Mouse (Mus musculus): ENCODE measurements around the gene Mpped2. TPM values are rescaled to one million over a fixed set of nuclear protein-coding genes. Genes with fewer than 3 reads are reported as not detected.

Gene Mpped2
- total and polyA plus RNA-seq, 2 experiments from 2014 or later, result 9.4 to 28.3 TPM

GRCm38 (mm10) chr2:106653261-106653660, 39.8 kb upstream of the Mpped2 start:
- Histone ChIP-seq H3K9ac (replicated peaks; ENCODE audit: low read depth, low read length) (no peak overlapping the region), H3K27me3 (ENCODE audit: control insufficient read depth, insufficient read depth, low read length) (peaks cover 7% of the 10 kb centered on the region), H3K4me2 (ENCODE audit: low read depth, low read length) (no peak overlapping the region), H3K4me3 (ENCODE audit: low read depth, low read length) (no peak overlapping the region), H3K4me1 (ENCODE audit: control insufficient read depth, insufficient read depth) (peaks cover 13% of the 10 kb centered on the region; the same call in 1 of the 2 replicates), H3K27ac (ENCODE audit: low read depth) (0 out of 2 replicates have a peak overlapping the region, but pooled peaks have one; percentile 46), H3K36me3 (replicated peaks; ENCODE audit: control insufficient read depth, insufficient read depth, low read length) (no peaks in the 10 kb centered on the region), H3K9me3 (replicated peaks; ENCODE audit: control insufficient read depth, low read length) (no peaks in the 10 kb centered on the region)
- TF ChIP-seq CTCF (IDR thresholded peaks at IDR 0.05; ENCODE audit: low read depth), result no peak
- no peak for TF ChIP-seq EP300 (IDR thresholded peaks at IDR 0.05; ENCODE audit: low read depth)
- ATAC-seq (ENCODE audit: insufficient read depth, low read depth), result no peak
- DNase-seq (ENCODE audit: low spot score), result no peak
- whole genome bisulfite sequencing, result 94% methylated on average over 4 of the region's 4 CpGs

- WGBS, result 82% methylated on average over 4 of the region's 4 CpGs
- TF ChIP-seq EP300 (IDR thresholded peaks at IDR 0.05; ENCODE audit: low read depth), result no peak
- DNase-seq (ENCODE audit: low spot score) (no peak), ATAC-seq (ENCODE audit: insufficient read depth, low read depth) (no peak)
- no peaks in the 10 kb centered on the region for H3K9me3 ChIP-seq (replicated peaks; ENCODE audit: control insufficient read depth, low read length)
- no peak overlapping the region for H3K4me2 ChIP-seq (ENCODE audit: low read depth, low read length)
- H3K36me3 ChIP-seq (replicated peaks; ENCODE audit: control insufficient read depth, insufficient read depth, low read length), result no peaks in the 10 kb centered on the region
- H3K4me1 ChIP-seq (ENCODE audit: control insufficient read depth, insufficient read depth), result peaks cover 13% of the 10 kb centered on the region; the same call in 1 of the 2 replicates
- H3K9ac ChIP-seq (replicated peaks; ENCODE audit: low read depth, low read length), result no peak overlapping the region
- H3K27me3 ChIP-seq (ENCODE audit: control insufficient read depth, insufficient read depth, low read length), result peaks cover 7% of the 10 kb centered on the region
- no peak overlapping the region for H3K4me3 ChIP-seq (ENCODE audit: low read depth, low read length)
- no peak overlapping the region for H3K27ac ChIP-seq (ENCODE audit: low read depth)
These were observed 37.8 kb upstream of the Mpped2 start for GRCm38 (mm10) chr2:106655271-106655670.

- Histone ChIP-seq H3K27me3 (ENCODE audit: control insufficient read depth, insufficient read depth, low read length) (no peaks in the 10 kb centered on the region), H3K4me3 (ENCODE audit: low read depth, low read length) (no peak overlapping the region), H3K9ac (replicated peaks; ENCODE audit: low read depth, low read length) (no peak overlapping the region), H3K4me1 (ENCODE audit: control insufficient read depth, insufficient read depth) (no peaks in the 10 kb centered on the region), H3K27ac (ENCODE audit: low read depth) (no peak overlapping the region), H3K36me3 (replicated peaks; ENCODE audit: control insufficient read depth, insufficient read depth, low read length) (no peaks in the 10 kb centered on the region), H3K4me2 (ENCODE audit: low read depth, low read length) (no peak overlapping the region), H3K9me3 (replicated peaks; ENCODE audit: control insufficient read depth, low read length) (no peaks in the 10 kb centered on the region)
- ATAC-seq (ENCODE audit: insufficient read depth, low read depth) (no peak), DNase-seq (ENCODE audit: low spot score) (no peak)
- WGBS, result 65% methylated on average over 11 of the region's 11 CpGs
- TF ChIP-seq EP300 (IDR thresholded peaks at IDR 0.05; ENCODE audit: low read depth), result no peak
- no peak for TF ChIP-seq CTCF (IDR thresholded peaks at IDR 0.05; ENCODE audit: low read depth)
These were observed 27.8 kb upstream of the Mpped2 start for GRCm38 (mm10) chr2:106665271-106665670.

- Histone ChIP-seq H3K4me3 (ENCODE audit: low read depth, low read length) (no peak overlapping the region), H3K9me3 (replicated peaks; ENCODE audit: control insufficient read depth, low read length) (0 out of 2 replicates have a peak, but pooled peaks cover 3% of the 10 kb centered on the region), H3K36me3 (replicated peaks; ENCODE audit: control insufficient read depth, insufficient read depth, low read length) (no peaks in the 10 kb centered on the region), H3K27ac (ENCODE audit: low read depth) (no peak overlapping the region), H3K9ac (replicated peaks; ENCODE audit: low read depth, low read length) (no peak overlapping the region), H3K4me1 (ENCODE audit: control insufficient read depth, insufficient read depth) (no peaks in the 10 kb centered on the region), H3K4me2 (ENCODE audit: low read depth, low read length) (no peak overlapping the region), H3K27me3 (ENCODE audit: control insufficient read depth, insufficient read depth, low read length) (0 out of 2 replicates have a peak, but pooled peaks cover 3% of the 10 kb centered on the region)
- no peak for ATAC-seq (ENCODE audit: insufficient read depth, low read depth)
- TF ChIP-seq EP300 (IDR thresholded peaks at IDR 0.05; ENCODE audit: low read depth), result no peak
- TF ChIP-seq CTCF (IDR thresholded peaks at IDR 0.05; ENCODE audit: low read depth), result no peak
- WGBS, result 75% methylated on average over 8 of the region's 8 CpGs
- no peak for DNase-seq (ENCODE audit: low spot score)
These were observed 18.8 kb upstream of the Mpped2 start for GRCm38 (mm10) chr2:106674319-106674718.

- no peak overlapping the region for H3K4me3 ChIP-seq (ENCODE audit: low read depth, low read length)
- no peak overlapping the region for H3K9ac ChIP-seq (replicated peaks; ENCODE audit: low read depth, low read length)
- no peak overlapping the region for H3K27ac ChIP-seq (ENCODE audit: low read depth)
- H3K27me3 ChIP-seq (ENCODE audit: control insufficient read depth, insufficient read depth, low read length), result 0 out of 2 replicates have a peak, but pooled peaks cover 3% of the 10 kb centered on the region
- no peak overlapping the region for H3K4me2 ChIP-seq (ENCODE audit: low read depth, low read length)
- 59% methylated on average over 2 of the region's 2 CpGs for WGBS
- H3K9me3 ChIP-seq (replicated peaks; ENCODE audit: control insufficient read depth, low read length), result 0 out of 2 replicates have a peak, but pooled peaks cover 3% of the 10 kb centered on the region
- ATAC-seq (ENCODE audit: insufficient read depth, low read depth) (no peak), DNase-seq (ENCODE audit: low spot score) (no peak)
- no peaks in the 10 kb centered on the region for H3K36me3 ChIP-seq (replicated peaks; ENCODE audit: control insufficient read depth, insufficient read depth, low read length)
- no peak for TF ChIP-seq EP300 (IDR thresholded peaks at IDR 0.05; ENCODE audit: low read depth)
- TF ChIP-seq CTCF (IDR thresholded peaks at IDR 0.05; ENCODE audit: low read depth), result no peak
- H3K4me1 ChIP-seq (ENCODE audit: control insufficient read depth, insufficient read depth), result no peaks in the 10 kb centered on the region
These were observed 15.6 kb upstream of the Mpped2 start for GRCm38 (mm10) chr2:106677449-106677848.
